Mouse (Mus musculus) brain, adult 10 weeks (tissue): ENCODE results near the gene Nit1. TPM values are rescaled to one million over a fixed set of nuclear protein-coding genes. Genes with fewer than 3 reads are reported as not detected.

Source experiments
- polyA plus RNA-seq: library from polyadenylated mRNA; stranded (reverse); fragments of 350-450 nt; fragmentation: Illumina TruSeq; extraction: RNeasy Lipid Tissue Mini Kit (QIAGEN cat#74804); gene quantifications from one replicate; pipeline ENCODE4 v1.2.3, GENCODE M21; 2015; ENCODE audit warnings: low read depth, low replicate concordance

The Nit1 gene
- polyA plus RNA-seq = 59.9 TPM

GRCm38 (mm10) chr1:171345225-171346094 lies at the start of gene Nit1, which contains the start of gene Pfdn2:
Nit1 (minus strand) TSS chr1:171345646.
Pfdn2 (plus strand) TSS chr1:171345670.

GRCm38 (mm10) chr1:171388376-171389102 lies 43.1 kb upstream of the Nit1 start, which contains the start of gene Arhgap30:
Arhgap30 (plus strand) TSS chr1:171388954.

GRCm38 (mm10) chr1:171369845-171370556 lies 24.6 kb upstream of the Nit1 start, which contains the start of gene Nectin4:
Nectin4 (plus strand) TSS chr1:171370099.

GRCm38 (mm10) chr1:171360656-171361055 lies 15.2 kb upstream of the Nit1 start, which contains the start of gene Klhdc9:
Klhdc9 (minus strand) TSS chr1:171360798.

GRCm38 (mm10) chr1:171328839-171329432 lies 16.5 kb downstream of the Nit1 start, which contains the start of gene Dedd:
Dedd (plus strand) TSS chr1:171329145.

GRCm38 (mm10) chr1:171294298-171295062 lies 51.0 kb downstream of the Nit1 start, which contains the start of gene Ufc1:
Ufc1 (minus strand) TSS chr1:171295024.

Other genes with a start within 250 kb of the Nit1 start
- 5.5 TPM for gene Cfap126, start 231.7 kb downstream of the Nit1 start, polyA plus RNA-seq
- gene Sdhc, start 195.0 kb downstream of the Nit1 start, polyA plus RNA-seq = 136 TPM
- gene Mpz, start 194.9 kb downstream of the Nit1 start, polyA plus RNA-seq = not detected
- 282 TPM for gene Pcp4l1, start 149.4 kb downstream of the Nit1 start, polyA plus RNA-seq
- gene Nr1i3, start 131.7 kb downstream of the Nit1 start, polyA plus RNA-seq = 0.48 TPM
- gene Tomm40l, start 123.1 kb downstream of the Nit1 start, polyA plus RNA-seq = 118 TPM
- 6.9 TPM for gene Apoa2, start 120.6 kb downstream of the Nit1 start, polyA plus RNA-seq
- gene Fcer1g, start 111.3 kb downstream of the Nit1 start, polyA plus RNA-seq = 35.4 TPM
- 15.3 TPM for gene Adamts4, start 95.2 kb downstream of the Nit1 start, polyA plus RNA-seq
- gene Ndufs2, start 94.3 kb downstream of the Nit1 start, polyA plus RNA-seq = 322 TPM
- gene B4galt3, start 75.3 kb downstream of the Nit1 start, polyA plus RNA-seq = 44.0 TPM
- 35.3 TPM for gene Ppox, start 64.5 kb downstream of the Nit1 start, polyA plus RNA-seq
- gene Usp21, start 57.7 kb downstream of the Nit1 start, polyA plus RNA-seq = 47.5 TPM
- gene Ufc1, start 50.6 kb downstream of the Nit1 start, polyA plus RNA-seq = 187 TPM
- 42.7 TPM for gene Dedd, start 16.5 kb downstream of the Nit1 start, polyA plus RNA-seq
- gene Pfdn2, start within 50 bp of the Nit1 start, polyA plus RNA-seq = 221 TPM
- gene Klhdc9, start 15.2 kb upstream of the Nit1 start, polyA plus RNA-seq = 5.8 TPM
- 4.8 TPM for gene Nectin4, start 24.5 kb upstream of the Nit1 start, polyA plus RNA-seq
- 2.2 TPM for gene Arhgap30, start 43.3 kb upstream of the Nit1 start, polyA plus RNA-seq
- gene Usf1, start 65.7 kb upstream of the Nit1 start, polyA plus RNA-seq = 125 TPM
- gene Tstd1, start 73.2 kb upstream of the Nit1 start, polyA plus RNA-seq = not detected
- 10.4 TPM for gene F11r, start 91.9 kb upstream of the Nit1 start, polyA plus RNA-seq
- gene Alyref2, start 157.8 kb upstream of the Nit1 start, polyA plus RNA-seq = 6.3 TPM
- not detected for gene Itln1, start 189.6 kb upstream of the Nit1 start, polyA plus RNA-seq
- gene Cd244a, start 213.5 kb upstream of the Nit1 start, polyA plus RNA-seq = not detected